Mouse (Mus musculus) bone marrow, adult 2 months (tissue): ENCODE measurements around the gene Odf3l2.

Experiments
- CTCF ChIP-seq: fragments of 200-500 bp; IDR thresholded peaks from 2 replicates; pipeline ENCODE4 v1.5.1; 2011; ENCODE audit warnings: low read length, control low read depth; ENCODE audit not compliant: control insufficient read depth, insufficient read depth
- POLR2A ChIP-seq: fragments of 200-500 bp; IDR thresholded peaks from 2 replicates; pipeline ENCODE4 v1.6.1; 2011; ENCODE audit warnings: low read depth, mild to moderate bottlenecking, control low read depth, low read length, borderline replicate concordance; ENCODE audit not compliant: control insufficient read depth

DNA sequence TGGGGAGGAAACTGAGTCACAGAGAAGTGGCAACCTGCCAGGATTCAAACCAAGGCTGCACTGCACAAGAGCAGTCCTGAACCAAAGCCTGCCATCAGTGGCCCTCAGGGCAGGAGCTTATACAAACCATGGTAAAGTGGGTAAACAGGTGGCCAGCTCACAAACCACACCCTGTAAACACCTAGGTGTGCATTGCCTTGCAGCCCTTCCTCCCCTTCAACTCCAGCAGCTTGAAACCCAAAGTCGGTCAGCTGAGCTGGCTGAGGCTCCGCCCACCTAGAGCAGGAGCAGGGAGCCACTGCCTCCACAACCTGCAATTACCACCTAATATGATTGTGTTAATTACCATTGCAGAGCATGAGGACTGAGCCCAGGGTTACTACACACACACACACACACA lies 37.6 kb downstream of the Odf3l2 start:
- TF ChIP-seq POLR2A, result no peak
- TF ChIP-seq CTCF, result no peak
